Mouse (Mus musculus): ENCODE data around the gene Rrp7a.
A peak's percentile ranks its signal among the peaks of the same experiment; 100 is the strongest.

GRCm38 (mm10) chr15:83118360-83118759, 4.2 kb downstream of the Rrp7a start:
- TF ChIP-seq FOSL1 (IDR thresholded peaks at IDR 0.05; ENCODE audit: insufficient read depth, low read length, poor library complexity, severe bottlenecking) (no peak), MAX (IDR thresholded peaks at IDR 0.05) (no peak), USF1 (IDR thresholded peaks at IDR 0.05; ENCODE audit: low read depth) (no peak), CTCF (IDR thresholded peaks at IDR 0.05; ENCODE audit: control insufficient read depth, insufficient read depth, insufficient read length) (peak; percentile 47), MYOG (IDR thresholded peaks at IDR 0.05; ENCODE audit: control insufficient read depth, extremely low read depth, insufficient read length) (no peak), MYOD1 (IDR thresholded peaks at IDR 0.05; ENCODE audit: control insufficient read depth, insufficient read length, low read depth) (no peak), CEBPB (IDR thresholded peaks at IDR 0.05; ENCODE audit: low read depth) (no peak)
